In genomic region chr1:30144997-30145396, GRCm38 (mm10) we compare ENCODE assay signal across 9 mouse cellular contexts.
DNase-seq lines count a peak whose midpoint lies in the region; ATAC-seq lines count a peak whose summit lies in the region.
"Had no signal": no experiment of that assay in that cellular context is flagged by ENCODE, and none has a peak within 500 bp of the region (broad histone marks: within the 10 kb centered on the region; RNA-seq: fewer than 3 reads in every experiment).

No protein-coding gene starts in this region.

- H3K36me3 ChIP-seq in hindbrain, embryonic 14.5 days (replicated peaks; ENCODE audit: control insufficient read depth, insufficient read depth) = no peaks in the 10 kb centered on the region
- H3K36me3 ChIP-seq: heart, embryonic 15.5 days had no signal

- no peak overlapping the region for H3K4me2 ChIP-seq in hindbrain, embryonic 14.5 days (replicated peaks)
- H3K4me2 ChIP-seq: heart, embryonic 15.5 days had no signal

- no peaks in the 10 kb centered on the region for H3K27me3 ChIP-seq in hindbrain, embryonic 14.5 days (ENCODE audit: control insufficient read depth, insufficient read depth, low read length)
- H3K27me3 ChIP-seq: heart, embryonic 15.5 days had no signal

- 88% methylated on average over 4 of the region's 4 CpGs for WGBS in hindbrain, embryonic 14.5 days

- H3K9me3 ChIP-seq in hindbrain, embryonic 14.5 days (ENCODE audit: control insufficient read depth, low read length) = no peaks in the 10 kb centered on the region
- H3K9me3 ChIP-seq: heart, embryonic 15.5 days had no signal

- no peak overlapping the region for H3K4me3 ChIP-seq in hindbrain, embryonic 14.5 days (replicated peaks; ENCODE audit: low read length)
- H3K4me3 ChIP-seq: heart, embryonic 15.5 days had no signal

- no peak overlapping the region for H3K27ac ChIP-seq in hindbrain, embryonic 14.5 days
- H3K27ac ChIP-seq: heart, embryonic 15.5 days had no signal

- ATAC-seq in hindbrain, embryonic 14.5 days (ENCODE audit: low FRiP score) = no peak

- H3K9ac ChIP-seq in hindbrain, embryonic 14.5 days = no peak overlapping the region
- H3K9ac ChIP-seq: heart, embryonic 15.5 days had no signal

- peak; percentile 8 to 14 for DNase-seq in heart, postnatal 10 days
- DNase-seq in heart, adult 18-20 months = no peak
- DNase-seq in brain, adult 2 months (ENCODE audit: low read depth, low spot score) = peak; percentile 84
- peak; percentile 89 for DNase-seq in hindbrain, embryonic 14.5 days (ENCODE audit: low spot score)
- DNase-seq in left cerebral cortex, postnatal 10 days (ENCODE audit: extremely low spot score in 1 of 2, low spot score in 2 of 2) = peak; percentile 37 to 71
- DNase-seq in spleen, postnatal 10 days (ENCODE audit: low spot score in 2 of 2) = no peak
- no peak for DNase-seq in thymus, postnatal 25 days
- DNase-seq in thymus, postnatal 4 days = no peak

- H3K4me1 ChIP-seq in hindbrain, embryonic 14.5 days (replicated peaks; ENCODE audit: control insufficient read depth, insufficient read depth, low read length) = no peaks in the 10 kb centered on the region
- H3K4me1 ChIP-seq: heart, embryonic 15.5 days had no signal

- intact Hi-C loops in heart, postnatal 10 days (cut with DNase I) = no loop called here
- intact Hi-C loops in left cerebral cortex, postnatal 10 days (cut with DNase I) = no loop called here

Comparison
In these comparisons a context has a peak if more than half of its experiments do, and no peak if none do; other contexts are left out.
1. DNase-seq: peak in heart, postnatal 10 days (2 of 2), brain, adult 2 months (single experiment), hindbrain, embryonic 14.5 days (single experiment) and left cerebral cortex, postnatal 10 days (2 of 2); none in heart, adult 18-20 months (0 of 2), spleen, postnatal 10 days (0 of 2), thymus, postnatal 25 days (single experiment) and thymus, postnatal 4 days (single experiment).